Mouse (Mus musculus): ENCODE data around the gene Vmn1r129. TPM values are rescaled to one million over a fixed set of nuclear protein-coding genes. Genes with fewer than 3 reads are reported as not detected.

Gene Vmn1r129
- not detected in 2 replicates for polyA plus RNA-seq (2021; fragmentation: Nextera tagmentation)
- long read RNA-seq, experiment 1, result 0 reads
- long read RNA-seq, experiment 2, result 0 reads

GRCm38 (mm10) chr7:21361191-21361590 is at the start of gene Vmn1r129:
Vmn1r129 (minus strand) TSS chr7:21361291.

GRCm38 (mm10) chr7:21349073-21349472 is 12.0 kb downstream of the Vmn1r129 start, which contains the start of gene Vmn1r128:
Vmn1r128 (plus strand) TSS chr7:21349373.

GRCm38 (mm10) chr7:21319761-21320160 is 41.3 kb downstream of the Vmn1r129 start, which contains the start of gene Vmn1r127:
Vmn1r127 (minus strand) TSS chr7:21319861.

Other genes with a start within 250 kb of the Vmn1r129 start
- not detected in 2 replicates for gene Vmn1r122, start 227.2 kb downstream of the Vmn1r129 start, polyA plus RNA-seq (2021; fragmentation: Nextera tagmentation)
- gene Vmn1r123, start 199.1 kb downstream of the Vmn1r129 start, polyA plus RNA-seq (2021; fragmentation: Nextera tagmentation), result not detected in 2 replicates
- gene Gm5157, start 170.9 kb downstream of the Vmn1r129 start, polyA plus RNA-seq (2021; fragmentation: Nextera tagmentation), result not detected in 2 replicates
- gene Vmn1r124, start 100.7 kb downstream of the Vmn1r129 start, polyA plus RNA-seq (2021; fragmentation: Nextera tagmentation), result not detected in 2 replicates
- not detected in 2 replicates for gene Vmn1r125, start 89.1 kb downstream of the Vmn1r129 start, polyA plus RNA-seq (2021; fragmentation: Nextera tagmentation)
- not detected in 2 replicates for gene Vmn1r126, start 59.8 kb downstream of the Vmn1r129 start, polyA plus RNA-seq (2021; fragmentation: Nextera tagmentation)
- not detected in 2 replicates for gene Vmn1r127, start 41.4 kb downstream of the Vmn1r129 start, polyA plus RNA-seq (2021; fragmentation: Nextera tagmentation)
- gene Vmn1r128, start 11.9 kb downstream of the Vmn1r129 start, polyA plus RNA-seq (2021; fragmentation: Nextera tagmentation), result not detected in 2 replicates
- gene Gm6882, start 71.5 kb upstream of the Vmn1r129 start, polyA plus RNA-seq (2021; fragmentation: Nextera tagmentation), result not detected in 2 replicates
- not detected in 2 replicates for gene Vmn1r130, start 150.5 kb upstream of the Vmn1r129 start, polyA plus RNA-seq (2021; fragmentation: Nextera tagmentation)
- not detected in 2 replicates for gene Vmn1r131, start 184.8 kb upstream of the Vmn1r129 start, polyA plus RNA-seq (2021; fragmentation: Nextera tagmentation)

Measured in layer of hippocampus, adult 6 months (tissue).